Mouse (Mus musculus) thymus, adult 2 months (tissue): Measurements from ENCODE around the gene Irgm2.

Experiments
- CTCF ChIP-seq: fragments of 200-500 bp; IDR thresholded peaks from 2 replicates; pipeline ENCODE4 v1.5.1; 2012; ENCODE audit warnings: mild to moderate bottlenecking, control low read depth, low read length, moderate library complexity, borderline replicate concordance; ENCODE audit not compliant: control insufficient read depth, poor library complexity, insufficient read depth; ENCODE audit errors: extremely low read depth
- POLR2A ChIP-seq: fragments of 200-500 bp; IDR thresholded peaks from 2 replicates; pipeline ENCODE4 v1.6.1; 2012; ENCODE audit warnings: mild to moderate bottlenecking, low read length, control low read depth, moderate library complexity; ENCODE audit not compliant: control insufficient read depth, poor library complexity, insufficient read depth; ENCODE audit errors: extremely low read depth

DNA sequence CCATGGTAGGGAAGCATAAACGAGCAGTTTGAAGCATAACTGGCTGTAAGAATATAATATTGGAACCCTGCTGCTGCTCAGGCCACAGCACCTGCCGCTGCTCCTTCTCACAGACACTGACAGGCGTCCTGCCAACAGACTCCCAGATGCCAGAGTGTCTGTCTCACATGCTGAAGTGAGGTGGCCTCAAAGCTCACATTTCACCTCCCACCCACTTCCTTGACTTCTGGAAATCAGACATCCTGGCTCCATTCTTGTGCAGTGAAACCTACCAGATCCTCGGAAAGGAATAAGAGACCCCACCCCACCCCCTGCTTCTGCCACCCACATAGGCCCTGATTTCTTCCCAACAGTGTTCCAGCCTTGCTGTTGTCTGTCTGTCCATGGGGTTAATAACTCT, 24.3 kb downstream of the Irgm2 start:
- no peak for TF ChIP-seq CTCF
- no peak for TF ChIP-seq POLR2A
